Mouse (Mus musculus) hindbrain, embryonic 15.5 days (tissue): ENCODE measurements at regions not wholly inside any gene's neighbourhood (a gene's known extent, or its start where the extent isn't known, plus 50 kb on each side); places are given as distances from the start of the nearest gene placed in this dataset.

ENCODE experiments used
- ATAC-seq: fragments of 200-750 bp; cut with Nextera tagmentation; 2 replicates; pipeline ENCODE4 v1.8.0; 2017; ENCODE audit warnings: low read depth, moderate number of reproducible peaks, moderate TSS enrichment; ENCODE audit not compliant: low FRiP score
- H3K27ac ChIP-seq: fragments of 300-500 bp; sonication (generic); replicated peaks from 2 replicates; pipeline ENCODE4 v1.5.1; 2015; ENCODE audit warnings: mild to moderate bottlenecking, inconsistent platforms
- H3K27me3 ChIP-seq: fragments of 300-500 bp; sonication (generic); 2 replicates; pipeline ENCODE4 v1.6.1; 2015; ENCODE audit warnings: control low read depth, inconsistent platforms
- H3K36me3 ChIP-seq: fragments of 300-500 bp; sonication (generic); 2 replicates; pipeline ENCODE4 v1.6.1; 2015; ENCODE audit warnings: control low read depth, inconsistent platforms
- H3K4me1 ChIP-seq: fragments of 300-500 bp; sonication (generic); replicated peaks from 2 replicates; pipeline ENCODE4 v1.6.1; 2015; ENCODE audit warnings: control low read depth, inconsistent platforms
- H3K4me2 ChIP-seq: fragments of 300-500 bp; sonication (generic); 2 replicates; pipeline ENCODE4 v1.6.1; 2015; ENCODE audit warnings: moderate library complexity, mild to moderate bottlenecking, inconsistent platforms
- H3K4me3 ChIP-seq: fragments of 300-500 bp; sonication (generic); 2 replicates; pipeline ENCODE4 v1.5.1; 2015; ENCODE audit warnings: mild to moderate bottlenecking, inconsistent platforms
- H3K9ac ChIP-seq: fragments of 300-500 bp; sonication (generic); 2 replicates; pipeline ENCODE4 v1.6.1; 2015; ENCODE audit warnings: inconsistent platforms
- H3K9me3 ChIP-seq: fragments of 300-500 bp; sonication (generic); 2 replicates; pipeline ENCODE4 v1.6.1; 2016; ENCODE audit warnings: control low read depth, inconsistent platforms
- WGBS: fragments of 180-500 bp; shearing (Covaris S2); methylation state at CpG from one replicate; pipeline ENCODE4 v1.1.7; 2015; 5-methylcytosine and 5-hydroxymethylcytosine counted together

- Histone ChIP-seq H3K9ac (no peak overlapping the region), H3K27ac (no peak overlapping the region), H3K27me3 (no peaks in the 10 kb centered on the region), H3K4me2 (no peak overlapping the region), H3K4me3 (no peak overlapping the region), H3K4me1 (0 out of 2 replicates have a peak, but pooled peaks cover 4% of the 10 kb centered on the region), H3K9me3 (no peaks in the 10 kb centered on the region), H3K36me3 (no peaks in the 10 kb centered on the region)
- ATAC-seq, result no peak
- 75% methylated on average over 1 of the region's 1 CpGs for WGBS
Measured at GRCm38 (mm10) chr15:31087607-31088006, 136.5 kb upstream of the Dap start.

- Histone ChIP-seq H3K4me2 (no peak overlapping the region), H3K9ac (no peak overlapping the region), H3K27me3 (no peaks in the 10 kb centered on the region), H3K4me1 (0 out of 2 replicates have a peak, but pooled peaks cover 4% of the 10 kb centered on the region), H3K36me3 (no peaks in the 10 kb centered on the region), H3K9me3 (no peaks in the 10 kb centered on the region), H3K4me3 (no peak overlapping the region), H3K27ac (no peak overlapping the region)
- WGBS, result 67% methylated on average over 5 of the region's 5 CpGs
- ATAC-seq, result peak; percentile 54; the same call in 1 of the 2 replicates
Measured at GRCm38 (mm10) chr15:31091916-31092570, 132.1 kb upstream of the Dap start.

GRCm38 (mm10) chr15:31096206-31096605 is 127.9 kb upstream of the Dap start:
- 95% methylated on average over 7 of the region's 7 CpGs for WGBS
- no peak overlapping the region for H3K9ac ChIP-seq
- no peaks in the 10 kb centered on the region for H3K27me3 ChIP-seq
- no peak overlapping the region for H3K4me2 ChIP-seq
- no peak overlapping the region for H3K4me3 ChIP-seq
- no peak for ATAC-seq
- H3K4me1 ChIP-seq, result 0 out of 2 replicates have a peak, but pooled peaks cover 4% of the 10 kb centered on the region
- no peak overlapping the region for H3K27ac ChIP-seq
- H3K9me3 ChIP-seq, result no peaks in the 10 kb centered on the region
- no peaks in the 10 kb centered on the region for H3K36me3 ChIP-seq

GRCm38 (mm10) chr15:31097301-31097700 is 126.8 kb upstream of the Dap start:
- H3K9ac ChIP-seq, result no peak overlapping the region
- ATAC-seq, result no peak
- H3K4me3 ChIP-seq, result no peak overlapping the region
- no peaks in the 10 kb centered on the region for H3K9me3 ChIP-seq
- H3K36me3 ChIP-seq, result no peaks in the 10 kb centered on the region
- no peak overlapping the region for H3K4me2 ChIP-seq
- 79% methylated on average over 4 of the region's 4 CpGs for WGBS
- H3K4me1 ChIP-seq, result 0 out of 2 replicates have a peak, but pooled peaks cover under 1% of the 10 kb centered on the region
- H3K27ac ChIP-seq, result no peak overlapping the region
- H3K27me3 ChIP-seq, result no peaks in the 10 kb centered on the region

GRCm38 (mm10) chr15:31104743-31105142 is 119.4 kb upstream of the Dap start:
- H3K9ac ChIP-seq, result no peak overlapping the region
- H3K4me1 ChIP-seq, result peaks cover 10% of the 10 kb centered on the region; the same call in 1 of the 2 replicates
- 66% methylated on average over 4 of the region's 4 CpGs for WGBS
- no peak overlapping the region for H3K4me3 ChIP-seq
- H3K4me2 ChIP-seq, result no peak overlapping the region
- no peaks in the 10 kb centered on the region for H3K36me3 ChIP-seq
- no peaks in the 10 kb centered on the region for H3K9me3 ChIP-seq
- H3K27ac ChIP-seq, result no peak overlapping the region
- no peaks in the 10 kb centered on the region for H3K27me3 ChIP-seq
- ATAC-seq, result no peak

- H3K27ac ChIP-seq, result no peak overlapping the region
- no peak overlapping the region for H3K4me3 ChIP-seq
- H3K9ac ChIP-seq, result no peak overlapping the region
- no peaks in the 10 kb centered on the region for H3K36me3 ChIP-seq
- H3K9me3 ChIP-seq, result no peaks in the 10 kb centered on the region
- no peak overlapping the region for H3K4me2 ChIP-seq
- H3K4me1 ChIP-seq, result peaks cover 10% of the 10 kb centered on the region; the same call in 1 of the 2 replicates
- H3K27me3 ChIP-seq, result no peaks in the 10 kb centered on the region
- 62% methylated on average over 9 of the region's 9 CpGs for WGBS
- no peak for ATAC-seq
Measured at GRCm38 (mm10) chr15:31106907-31107306, 117.2 kb upstream of the Dap start.

- H3K27ac ChIP-seq, result no peak overlapping the region
- H3K9me3 ChIP-seq, result no peaks in the 10 kb centered on the region
- no peaks in the 10 kb centered on the region for H3K27me3 ChIP-seq
- H3K9ac ChIP-seq, result no peak overlapping the region
- no peak overlapping the region for H3K4me3 ChIP-seq
- WGBS, result 59% methylated on average over 1 of the region's 1 CpGs
- H3K36me3 ChIP-seq, result no peaks in the 10 kb centered on the region
- no peak overlapping the region for H3K4me2 ChIP-seq
- no peaks in the 10 kb centered on the region for H3K4me1 ChIP-seq
- no peak for ATAC-seq
Measured at GRCm38 (mm10) chr15:31113216-31113615, 110.9 kb upstream of the Dap start.

- no peak overlapping the region for H3K4me2 ChIP-seq
- H3K4me1 ChIP-seq, result 0 out of 2 replicates have a peak, but pooled peaks cover 5% of the 10 kb centered on the region
- no peak for ATAC-seq
- H3K4me3 ChIP-seq, result no peak overlapping the region
- H3K9me3 ChIP-seq, result no peaks in the 10 kb centered on the region
- H3K27me3 ChIP-seq, result no peaks in the 10 kb centered on the region
- H3K36me3 ChIP-seq, result no peaks in the 10 kb centered on the region
- no peak overlapping the region for H3K27ac ChIP-seq
- H3K9ac ChIP-seq, result no peak overlapping the region
Measured at GRCm38 (mm10) chr15:31117338-31117737, 106.8 kb upstream of the Dap start.

GRCm38 (mm10) chr15:31120147-31120546 is 104.0 kb upstream of the Dap start:
- no peaks in the 10 kb centered on the region for H3K27me3 ChIP-seq
- no peaks in the 10 kb centered on the region for H3K36me3 ChIP-seq
- H3K9ac ChIP-seq, result no peak overlapping the region
- no peak overlapping the region for H3K4me3 ChIP-seq
- 0 out of 2 replicates have a peak, but pooled peaks cover 5% of the 10 kb centered on the region for H3K4me1 ChIP-seq
- H3K4me2 ChIP-seq, result no peak overlapping the region
- no peaks in the 10 kb centered on the region for H3K9me3 ChIP-seq
- no peak overlapping the region for H3K27ac ChIP-seq
- 38% methylated on average over 6 of the region's 6 CpGs for WGBS
- no peak for ATAC-seq

- no peak overlapping the region for H3K9ac ChIP-seq
- WGBS, result 98% methylated on average over 1 of the region's 1 CpGs
- no peaks in the 10 kb centered on the region for H3K4me1 ChIP-seq
- H3K4me2 ChIP-seq, result no peak overlapping the region
- no peak overlapping the region for H3K27ac ChIP-seq
- no peak overlapping the region for H3K4me3 ChIP-seq
- no peaks in the 10 kb centered on the region for H3K9me3 ChIP-seq
- ATAC-seq, result no peak
- no peaks in the 10 kb centered on the region for H3K27me3 ChIP-seq
- H3K36me3 ChIP-seq, result no peaks in the 10 kb centered on the region
Measured at GRCm38 (mm10) chr15:31125784-31126183, 98.3 kb upstream of the Dap start.

GRCm38 (mm10) chr15:31126999-31127398 is 97.1 kb upstream of the Dap start:
- Histone ChIP-seq H3K36me3 (no peaks in the 10 kb centered on the region), H3K9me3 (no peaks in the 10 kb centered on the region), H3K4me3 (no peak overlapping the region), H3K27ac (no peak overlapping the region), H3K4me2 (no peak overlapping the region), H3K27me3 (no peaks in the 10 kb centered on the region), H3K9ac (no peak overlapping the region), H3K4me1 (no peaks in the 10 kb centered on the region)
- WGBS, result 14% methylated on average over 3 of the region's 3 CpGs
- ATAC-seq, result no peak

GRCm38 (mm10) chr15:31134891-31135290 is 89.2 kb upstream of the Dap start:
- H3K4me3 ChIP-seq, result no peak overlapping the region
- 43% methylated on average over 7 of the region's 7 CpGs for WGBS
- H3K27me3 ChIP-seq, result no peaks in the 10 kb centered on the region

GRCm38 (mm10) chr15:31138637-31139036 is 85.5 kb upstream of the Dap start:
- H3K9me3 ChIP-seq, result no peaks in the 10 kb centered on the region
- H3K27me3 ChIP-seq, result no peaks in the 10 kb centered on the region
- H3K27ac ChIP-seq, result no peak overlapping the region
- no peaks in the 10 kb centered on the region for H3K36me3 ChIP-seq
- WGBS, result 94% methylated on average over 6 of the region's 6 CpGs
- no peak overlapping the region for H3K9ac ChIP-seq
- ATAC-seq, result no peak
- H3K4me2 ChIP-seq, result no peak overlapping the region
- H3K4me3 ChIP-seq, result no peak overlapping the region
- H3K4me1 ChIP-seq, result no peaks in the 10 kb centered on the region

More at GRCm38 (mm10) chr15:31134891-31135290, 89.2 kb upstream of the Dap start:
- H3K9ac ChIP-seq, result no peak overlapping the region
- H3K36me3 ChIP-seq, result no peaks in the 10 kb centered on the region
- H3K4me2 ChIP-seq, result no peak overlapping the region
- ATAC-seq, result no peak
- no peaks in the 10 kb centered on the region for H3K4me1 ChIP-seq
- no peak overlapping the region for H3K27ac ChIP-seq
- no peaks in the 10 kb centered on the region for H3K9me3 ChIP-seq
